Mouse (Mus musculus) thymus, postnatal 0 days (tissue): Measurements from ENCODE around the gene Dock7. TPM values are rescaled to one million over a fixed set of nuclear protein-coding genes. Genes with fewer than 3 reads are reported as not detected.

Source experiments
- DNase-seq: peaks from one replicate; pipeline ENCODE4 v3.0.0-alpha.2; 2015; ENCODE audit warnings: low spot score
- polyA plus RNA-seq: library from polyadenylated mRNA; unstranded; fragments of >200 nt; fragmentation: Nextera tagmentation; extraction: Ambion mirVana; gene quantifications from 2 replicates; pipeline ENCODE4 v1.2.1, GENCODE M21; 2015

Gene Dock7
- polyA plus RNA-seq, 1 experiment from 2014 or later: 6.0 TPM

DNA sequence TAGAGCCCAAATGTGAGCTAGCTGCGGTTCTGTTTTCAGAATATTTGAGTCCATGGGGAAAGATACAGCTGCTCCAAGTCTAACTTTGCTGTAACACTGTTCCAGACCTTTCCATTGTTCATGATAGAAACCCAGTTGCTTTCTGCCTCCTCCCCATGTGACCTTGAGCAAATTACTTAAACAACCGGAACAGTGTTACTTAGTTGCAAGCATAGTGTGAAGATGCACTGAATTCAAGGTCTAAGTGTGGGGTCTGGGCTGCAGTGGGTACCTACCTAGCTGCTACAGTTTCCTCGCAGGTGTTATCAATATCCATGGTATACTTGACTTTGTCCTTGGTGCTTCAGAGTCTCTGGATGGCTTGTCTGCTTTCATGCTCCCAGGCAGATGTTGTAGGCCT is 1.3 kb upstream of the Dock7 start:
- DNase-seq: no peak

DNA sequence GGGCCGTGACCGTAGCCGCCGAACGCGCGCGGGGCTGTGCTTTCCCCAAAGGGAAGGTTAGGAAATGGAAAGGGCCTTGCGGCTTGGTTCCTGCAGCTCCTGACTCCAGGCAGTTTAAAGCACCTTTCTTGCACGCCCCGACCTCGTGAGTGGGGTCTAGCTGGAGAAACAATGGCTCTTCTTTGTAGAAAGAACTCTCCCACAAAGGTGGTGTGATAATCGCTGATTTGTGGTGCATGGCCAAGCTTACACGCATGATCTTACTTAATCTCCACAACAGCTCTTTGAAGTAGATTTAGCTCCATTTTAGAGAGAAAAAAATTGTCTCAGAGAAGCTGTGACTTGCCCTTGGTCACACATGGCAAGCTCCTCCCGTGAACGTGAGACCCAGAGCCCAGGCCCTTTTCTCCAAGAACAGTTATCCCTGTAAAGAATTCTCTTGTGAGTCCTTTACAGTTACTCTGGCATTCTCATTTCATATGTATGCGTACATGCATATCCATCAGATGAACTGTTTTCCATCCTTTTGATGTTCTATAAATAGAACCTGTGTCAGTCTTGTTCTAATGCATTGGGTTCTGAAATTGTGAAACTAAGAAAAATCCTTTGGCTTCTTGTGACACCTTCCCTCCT is 524 bp upstream of the Dock7 start:
- no peak for DNase-seq

DNA sequence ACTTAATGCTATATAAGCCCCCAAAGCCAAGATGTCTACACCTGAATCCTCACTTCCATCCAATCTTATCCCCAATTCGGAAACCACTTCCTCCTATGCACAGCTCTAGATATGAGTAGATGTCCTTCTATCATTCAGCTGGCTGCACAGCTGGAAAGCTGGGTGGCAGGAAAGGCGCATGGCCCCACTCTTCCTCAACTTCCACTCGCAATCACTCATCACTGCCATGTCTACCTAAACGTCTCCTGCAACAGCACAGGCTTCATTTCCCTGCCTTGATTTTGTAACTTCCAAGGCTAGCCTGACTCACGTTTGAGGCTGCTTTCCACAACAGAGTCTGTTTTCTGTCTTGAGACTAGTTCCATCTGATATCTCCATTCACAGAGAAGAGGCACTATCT is 1.7 kb downstream of the Dock7 start:
- DNase-seq: no peak

- no peak for DNase-seq
These were observed 4.9 kb downstream of the Dock7 start for GRCm38 (mm10) chr4:99115797-99116196.

GRCm38 (mm10) chr4:99111670-99112069 is 9.0 kb downstream of the Dock7 start:
- DNase-seq: no peak

GRCm38 (mm10) chr4:99108817-99109216 is 11.9 kb downstream of the Dock7 start:
- DNase-seq: no peak

DNA sequence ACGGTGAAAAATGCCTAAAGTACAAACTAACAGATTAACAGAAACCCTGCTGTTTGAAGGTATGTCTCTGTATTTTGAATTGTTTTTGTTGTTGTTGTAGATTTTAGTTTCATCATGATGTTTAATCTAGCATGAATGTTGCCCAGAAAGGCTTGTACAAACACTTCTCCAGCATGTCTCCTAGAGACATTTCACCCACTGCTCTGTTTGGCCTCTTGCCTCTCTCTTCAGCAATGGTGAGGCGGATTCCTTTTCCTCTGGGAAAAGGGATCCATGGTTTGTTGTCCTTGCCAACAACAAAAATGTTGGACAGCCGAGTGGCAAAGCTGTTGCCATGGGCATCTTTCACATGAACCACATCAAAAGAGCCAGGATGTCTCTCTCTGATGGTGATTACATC is 17.9 kb downstream of the Dock7 start:
- no peak for DNase-seq

GRCm38 (mm10) chr4:99100724-99101123 is 20.0 kb downstream of the Dock7 start:
- no peak for DNase-seq

DNA sequence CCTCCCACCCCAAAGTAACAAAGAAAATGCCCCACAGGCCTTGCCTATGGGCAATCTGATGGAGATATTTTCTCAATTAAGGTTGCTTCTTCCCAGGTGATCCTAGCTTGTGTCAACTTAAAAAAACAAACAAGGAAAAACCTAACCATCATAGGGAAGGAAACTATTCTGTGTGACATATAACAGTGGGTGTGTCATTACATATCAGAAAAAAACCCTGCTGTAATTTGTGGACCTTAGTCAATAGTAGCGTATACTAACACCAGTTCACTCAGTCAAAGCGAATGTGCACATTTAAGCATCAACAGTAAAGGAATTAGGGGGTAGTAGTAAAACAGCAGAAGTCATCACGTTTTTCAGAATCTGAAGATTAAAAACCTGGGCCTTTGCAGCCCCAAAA is 28.9 kb downstream of the Dock7 start:
- no peak for DNase-seq

DNA sequence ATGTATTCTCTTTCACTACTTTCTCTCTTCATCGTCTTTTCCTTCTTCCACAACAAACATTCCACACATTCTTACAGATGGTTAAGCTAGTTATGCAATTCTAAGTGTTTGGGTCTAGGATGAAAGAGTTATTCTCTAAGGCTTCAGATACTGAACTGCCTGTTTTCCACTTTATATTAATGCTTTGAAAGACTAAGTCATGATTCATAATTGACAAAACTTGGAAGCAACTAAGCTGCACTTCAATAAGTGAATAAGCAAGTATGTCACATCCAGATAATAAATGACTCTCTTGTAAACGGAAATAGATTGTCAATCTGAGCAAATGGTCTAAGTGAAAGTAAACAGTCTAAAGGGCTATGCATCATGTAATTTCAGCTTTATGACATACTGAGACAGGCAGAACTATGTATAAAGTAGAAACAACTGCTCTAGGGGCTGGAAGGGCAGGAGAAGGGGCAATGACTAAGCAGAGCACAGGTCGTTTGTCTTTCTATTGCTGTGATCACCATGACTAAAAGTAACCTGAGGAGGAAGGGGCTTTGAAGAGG is 29.5 kb downstream of the Dock7 start:
- DNase-seq: no peak

- no peak for DNase-seq
These were observed 32.8 kb downstream of the Dock7 start for GRCm38 (mm10) chr4:99087760-99088485.

- DNase-seq: no peak
These were observed 36.9 kb downstream of the Dock7 start for GRCm38 (mm10) chr4:99083862-99084261.

DNA sequence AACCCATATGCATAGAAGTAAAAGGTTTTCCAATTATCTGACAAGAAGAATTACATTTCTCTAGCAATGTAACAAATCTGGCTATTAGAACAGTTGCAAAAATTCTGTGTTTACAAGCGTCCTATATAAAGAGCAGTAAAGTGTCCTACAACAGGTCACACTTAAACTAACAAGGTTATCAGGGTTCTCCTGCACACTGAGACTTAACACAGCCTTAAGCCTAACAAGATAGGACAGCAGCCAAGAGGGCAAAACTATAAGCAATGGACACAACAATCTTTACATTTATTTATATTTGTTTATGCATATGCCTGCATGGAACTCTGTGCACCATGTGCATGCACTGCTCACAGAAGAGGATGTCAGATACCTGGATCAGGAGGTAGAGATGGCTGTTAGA is 39.5 kb downstream of the Dock7 start:
- DNase-seq: no peak

GRCm38 (mm10) chr4:99078005-99078404 is 42.7 kb downstream of the Dock7 start:
- no peak for DNase-seq

- DNase-seq: no peak
These were observed 51.9 kb downstream of the Dock7 start for GRCm38 (mm10) chr4:99068806-99069205.

GRCm38 (mm10) chr4:99064524-99064923 is 56.2 kb downstream of the Dock7 start:
- DNase-seq: no peak

- DNase-seq: no peak
These were observed 72.1 kb downstream of the Dock7 start for GRCm38 (mm10) chr4:99048581-99048980.

GRCm38 (mm10) chr4:99046471-99046870 is 74.2 kb downstream of the Dock7 start:
- DNase-seq: no peak

- no peak for DNase-seq
These were observed 75.9 kb downstream of the Dock7 start for GRCm38 (mm10) chr4:99044854-99045253.

- DNase-seq: no peak
These were observed 87.8 kb downstream of the Dock7 start for GRCm38 (mm10) chr4:99032921-99033320.

DNA sequence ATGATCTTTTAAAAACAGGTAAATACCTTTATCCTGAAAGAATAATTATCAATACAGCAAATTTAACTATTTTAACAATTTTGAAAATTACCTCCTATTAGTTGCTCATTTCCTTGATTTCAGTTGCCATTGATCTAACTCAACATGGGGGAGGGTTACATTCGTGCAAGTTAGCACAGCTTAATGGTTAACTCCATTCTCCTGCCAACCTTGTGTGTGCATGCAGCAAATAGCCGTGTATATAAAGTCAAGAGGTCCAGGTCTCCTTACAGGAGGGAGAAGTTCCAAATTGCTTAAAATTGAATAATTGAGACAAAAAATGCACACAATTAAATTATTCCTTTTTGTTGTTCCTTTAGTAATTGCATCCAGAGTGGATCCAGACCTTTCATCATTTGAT is 90.0 kb downstream of the Dock7 start, which contains the start of gene Angptl3:
TSS of gene Angptl3 (plus strand) at position 269 of the 400 bp plus-strand sequence.
- no peak for DNase-seq

GRCm38 (mm10) chr4:99028377-99028776 is 92.3 kb downstream of the Dock7 start:
- no peak for DNase-seq

- DNase-seq: no peak
These were observed 98.5 kb downstream of the Dock7 start for GRCm38 (mm10) chr4:99022221-99022620.
